Mouse (Mus musculus) hindbrain, embryonic 12.5 days (tissue): ENCODE data around the gene Ift88. TPM values are rescaled to one million over a fixed set of nuclear protein-coding genes. Genes with fewer than 3 reads are reported as not detected.

ENCODE experiments used
- ATAC-seq: fragments of 200-750 bp; cut with Nextera tagmentation; 2 replicates; pipeline ENCODE4 v1.8.0; 2017; ENCODE audit warnings: moderate TSS enrichment; ENCODE audit not compliant: low FRiP score
- H3K27ac ChIP-seq: fragments of 300-500 bp; sonication (generic); 2 replicates; pipeline ENCODE4 v1.5.1; 2016; ENCODE audit warnings: mild to moderate bottlenecking
- H3K27me3 ChIP-seq: fragments of 300-500 bp; sonication (generic); 2 replicates; pipeline ENCODE4 v1.6.1; 2016; ENCODE audit warnings: mild to moderate bottlenecking
- H3K36me3 ChIP-seq: fragments of 300-500 bp; sonication (generic); 2 replicates; pipeline ENCODE4 v1.6.1; 2016; ENCODE audit warnings: mild to moderate bottlenecking
- H3K4me1 ChIP-seq: fragments of 300-500 bp; sonication (generic); 2 replicates; pipeline ENCODE4 v1.6.1; 2016
- H3K4me2 ChIP-seq: fragments of 300-500 bp; sonication (generic); replicated peaks from 2 replicates; pipeline ENCODE4 v1.6.1; 2016; ENCODE audit warnings: mild to moderate bottlenecking
- H3K4me3 ChIP-seq: fragments of 300-500 bp; sonication (generic); 2 replicates; pipeline ENCODE4 v1.5.1; 2016; ENCODE audit warnings: mild to moderate bottlenecking
- H3K9ac ChIP-seq: fragments of 300-500 bp; sonication (generic); 2 replicates; pipeline ENCODE4 v1.6.1; 2016; ENCODE audit warnings: mild to moderate bottlenecking, moderate library complexity
- H3K9me3 ChIP-seq: fragments of 300-500 bp; sonication (generic); replicated peaks from 2 replicates; pipeline ENCODE4 v1.6.1; 2016; ENCODE audit warnings: mild to moderate bottlenecking
- WGBS: fragments of 180-500 bp; shearing (Covaris S2); methylation state at CpG from one replicate; pipeline ENCODE4 v1.1.7; 2016; 5-methylcytosine and 5-hydroxymethylcytosine counted together
- polyA plus RNA-seq: library from polyadenylated mRNA; unstranded; fragments of >200 nt; fragmentation: Nextera tagmentation; extraction: Ambion mirVana; gene quantifications from 2 replicates; pipeline ENCODE4 v1.2.1, GENCODE M21; 2016

Ift88 gene
- polyA plus RNA-seq, 1 experiment from 2014 or later, result 18.2 TPM

DNA sequence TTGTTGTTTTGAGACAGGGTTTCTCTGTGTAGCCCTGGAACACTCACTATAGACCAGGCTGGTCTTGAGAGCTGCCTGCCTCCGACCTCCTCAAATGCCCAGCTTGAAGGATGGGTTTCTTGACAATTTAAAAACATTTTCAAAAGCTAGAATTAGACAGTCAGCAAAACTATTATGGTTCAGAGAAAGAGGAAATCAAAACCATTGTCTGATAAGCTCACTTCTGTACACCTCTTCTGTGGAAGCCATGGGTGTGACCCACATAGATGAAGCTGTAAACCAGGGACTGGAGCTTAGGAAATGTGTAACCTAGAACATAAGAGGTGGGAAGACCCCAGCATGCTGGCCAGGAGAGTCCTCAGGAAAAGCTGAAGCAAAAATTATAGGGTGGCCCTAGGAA is 133.1 kb downstream of the Ift88 start:
- no peaks in the 10 kb centered on the region for H3K4me1 ChIP-seq
- no peaks in the 10 kb centered on the region for H3K9me3 ChIP-seq
- no peaks in the 10 kb centered on the region for H3K36me3 ChIP-seq
- no peaks in the 10 kb centered on the region for H3K27me3 ChIP-seq
- ATAC-seq, result no peak
- no peak overlapping the region for H3K27ac ChIP-seq
- no peak overlapping the region for H3K4me2 ChIP-seq
- no peak overlapping the region for H3K9ac ChIP-seq
- H3K4me3 ChIP-seq, result no peak overlapping the region
- WGBS, result 100% methylated on average over 1 of the region's 1 CpGs

DNA sequence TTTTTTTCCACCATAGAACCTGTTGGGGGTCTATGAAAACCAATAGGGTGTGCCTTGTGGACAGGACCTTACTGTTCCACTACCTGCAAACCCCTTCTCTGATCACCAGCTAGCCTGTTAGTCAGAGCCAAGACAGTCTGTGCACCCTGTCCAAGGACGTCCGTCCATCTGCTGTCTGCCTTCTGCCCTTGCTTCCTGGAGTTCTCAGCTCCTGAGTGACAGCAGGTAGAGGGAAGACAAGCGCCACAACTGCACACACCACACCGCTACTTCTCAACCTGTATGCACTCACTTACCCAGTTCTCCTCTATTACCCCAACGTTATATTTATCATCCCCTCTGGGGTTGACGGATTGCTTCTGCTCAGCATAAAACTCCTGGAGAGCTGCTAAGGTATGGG is 141.8 kb downstream of the Ift88 start:
- H3K27me3 ChIP-seq, result no peaks in the 10 kb centered on the region
- WGBS, result 89% methylated on average over 6 of the region's 6 CpGs

More for the DNA sequence above, 141.8 kb downstream of the Ift88 start:
- H3K9me3 ChIP-seq, result no peaks in the 10 kb centered on the region
- H3K4me3 ChIP-seq, result no peak overlapping the region
- no peak for ATAC-seq
- 0 out of 2 replicates have a peak, but pooled peaks cover 4% of the 10 kb centered on the region for H3K36me3 ChIP-seq
- H3K4me2 ChIP-seq, result no peak overlapping the region
- H3K9ac ChIP-seq, result no peak overlapping the region
- H3K27ac ChIP-seq, result no peak overlapping the region
- H3K4me1 ChIP-seq, result peaks cover 2% of the 10 kb centered on the region; the same call in 1 of the 2 replicates

Other genes with a start within 250 kb of the Ift88 start
- 10.4 and 11.0 TPM in 2 replicates for gene Cryl1, start 25.5 kb upstream of the Ift88 start, polyA plus RNA-seq
- 4.6 and 4.8 TPM in 2 replicates for gene Il17d, start 100.7 kb downstream of the Ift88 start, polyA plus RNA-seq
- gene Eef1akmt1, start 147.6 kb downstream of the Ift88 start, polyA plus RNA-seq, result 65.6 and 80.2 TPM in 2 replicates
- gene Xpo4, start 241.4 kb downstream of the Ift88 start, polyA plus RNA-seq, result 24.4 and 24.8 TPM in 2 replicates